Mouse (Mus musculus): ENCODE results near the gene Crtc3. TPM values are rescaled to one million over a fixed set of nuclear protein-coding genes. Genes with fewer than 3 reads are reported as not detected.

The Crtc3 gene
- polyA plus RNA-seq, 1 experiment: 21.7 TPM

DNA sequence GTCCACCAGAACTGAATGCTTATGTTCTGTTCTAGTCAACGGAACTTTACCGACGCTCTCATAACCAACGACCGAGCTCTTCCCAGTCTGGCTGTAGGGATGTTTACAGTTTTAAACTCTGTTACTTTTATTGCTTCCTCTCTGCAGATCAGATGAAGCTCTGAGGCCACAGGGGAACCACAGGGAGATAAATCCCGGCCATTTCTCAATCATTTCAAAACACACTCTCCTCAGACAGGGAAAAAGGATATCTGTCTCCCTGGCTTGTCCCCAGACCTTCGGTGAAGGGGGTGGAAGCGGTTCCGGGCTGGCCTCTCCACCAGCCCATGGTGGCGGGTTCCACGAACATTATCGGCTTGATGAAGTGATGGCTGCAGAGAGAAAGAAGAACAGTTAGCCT, 59.3 kb downstream of the Crtc3 start:
- Histone ChIP-seq H3K4me1 (ENCODE audit: control insufficient read depth, insufficient read depth, low read length) (peaks cover 52% of the 10 kb centered on the region), H3K27ac (ENCODE audit: insufficient read depth, low read length) (peak overlapping the region; percentile 92), H3K4me3 (replicated peaks; ENCODE audit: insufficient read depth, low read depth, low read length) (no peak overlapping the region), H3K27me3 (ENCODE audit: control insufficient read depth, insufficient read depth, low read length) (no peaks in the 10 kb centered on the region)
- DNase-seq: no peak
- TF ChIP-seq POLR2A (IDR thresholded peaks at IDR 0.05; ENCODE audit: borderline replicate concordance, insufficient read depth, low read length): no peak
- TF ChIP-seq CTCF (IDR thresholded peaks at IDR 0.05; ENCODE audit: borderline replicate concordance, insufficient read depth, low read depth, low read length): no peak
- WGBS: 40% methylated on average over 12 of the region's 12 CpGs

- peak; percentile 91 to 96 for DNase-seq
- H3K4me1 ChIP-seq (ENCODE audit: control insufficient read depth, insufficient read depth, low read length): peaks cover 57% of the 10 kb centered on the region
- no peaks in the 10 kb centered on the region for H3K27me3 ChIP-seq (ENCODE audit: control insufficient read depth, insufficient read depth, low read length)
- 7% methylated on average over 8 of the region's 8 CpGs for WGBS
- H3K4me3 ChIP-seq (replicated peaks; ENCODE audit: insufficient read depth, low read depth, low read length): no peak overlapping the region
- TF ChIP-seq POLR2A (IDR thresholded peaks at IDR 0.05; ENCODE audit: borderline replicate concordance, insufficient read depth, low read length) (peak; percentile 40; the same call in 1 of the 2 replicates), CTCF (IDR thresholded peaks at IDR 0.05; ENCODE audit: borderline replicate concordance, insufficient read depth, low read depth, low read length) (no peak)
- H3K27ac ChIP-seq (ENCODE audit: insufficient read depth, low read length): peak overlapping the region; percentile 92
These were observed 59.9 kb downstream of the Crtc3 start for GRCm38 (mm10) chr7:80628708-80629183.

DNA sequence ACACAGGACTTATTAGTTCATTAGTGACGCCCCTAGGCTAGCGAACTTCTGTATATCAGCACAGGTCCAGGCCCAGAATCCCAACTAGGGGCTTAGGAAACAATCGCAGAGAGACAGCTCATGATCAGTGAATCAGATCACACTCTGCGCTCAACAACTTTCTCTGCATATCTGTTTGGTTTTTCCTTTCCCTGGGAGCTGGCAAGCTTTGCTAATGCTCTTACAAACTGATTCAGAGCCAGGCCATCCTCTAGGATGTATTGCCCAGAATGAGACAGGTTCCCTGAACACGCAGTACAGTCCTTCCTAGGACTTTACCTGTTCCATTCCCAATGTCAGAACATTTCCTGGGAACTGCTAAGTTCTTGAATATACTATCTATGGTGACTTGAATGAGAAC, 61.7 kb downstream of the Crtc3 start:
- H3K27me3 ChIP-seq (ENCODE audit: control insufficient read depth, insufficient read depth, low read length): no peaks in the 10 kb centered on the region
- DNase-seq: peak; percentile 23 to 57
- WGBS: 29% methylated on average over 5 of the region's 5 CpGs
- H3K27ac ChIP-seq (ENCODE audit: insufficient read depth, low read length): peak overlapping the region; percentile 37; the same call in 1 of the 2 replicates
- no peak overlapping the region for H3K4me3 ChIP-seq (replicated peaks; ENCODE audit: insufficient read depth, low read depth, low read length)
- no peak for TF ChIP-seq POLR2A (IDR thresholded peaks at IDR 0.05; ENCODE audit: borderline replicate concordance, insufficient read depth, low read length)
- peaks cover 56% of the 10 kb centered on the region for H3K4me1 ChIP-seq (ENCODE audit: control insufficient read depth, insufficient read depth, low read length)

DNA sequence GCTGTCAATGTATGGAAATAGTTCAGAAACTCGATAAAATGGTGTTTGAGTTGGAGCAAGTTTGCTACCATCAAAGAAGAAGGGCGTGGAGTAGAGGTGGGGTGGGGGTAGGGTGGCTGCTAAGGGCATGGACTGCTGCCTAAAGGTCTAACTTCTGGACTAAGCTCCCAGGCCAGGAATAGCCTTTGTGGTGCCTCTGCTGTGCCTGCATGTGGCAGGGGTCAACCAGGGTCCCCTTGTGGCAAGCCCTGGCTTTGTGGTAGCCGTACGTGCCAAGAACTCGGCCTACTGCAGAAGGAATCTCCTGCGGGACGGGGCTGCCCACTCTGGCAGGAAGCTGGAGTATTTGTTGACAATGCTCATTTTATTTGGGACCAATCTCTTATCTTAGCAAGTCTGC, 62.8 kb downstream of the Crtc3 start:
- peaks cover 53% of the 10 kb centered on the region for H3K4me1 ChIP-seq (ENCODE audit: control insufficient read depth, insufficient read depth, low read length)
- TF ChIP-seq CTCF (IDR thresholded peaks at IDR 0.05; ENCODE audit: borderline replicate concordance, insufficient read depth, low read depth, low read length) (no peak), POLR2A (IDR thresholded peaks at IDR 0.05; ENCODE audit: borderline replicate concordance, insufficient read depth, low read length) (no peak)
- WGBS: 57% methylated on average over 7 of the region's 7 CpGs

GRCm38 (mm10) chr7:80623276-80623675, 65.4 kb downstream of the Crtc3 start:
- WGBS: 20% methylated on average over 5 of the region's 5 CpGs

More for the DNA sequence above, 62.8 kb downstream of the Crtc3 start:
- Histone ChIP-seq H3K27me3 (ENCODE audit: control insufficient read depth, insufficient read depth, low read length) (no peaks in the 10 kb centered on the region), H3K27ac (ENCODE audit: insufficient read depth, low read length) (no peak overlapping the region), H3K4me3 (replicated peaks; ENCODE audit: insufficient read depth, low read depth, low read length) (no peak overlapping the region)
- DNase-seq: no peak

DNA sequence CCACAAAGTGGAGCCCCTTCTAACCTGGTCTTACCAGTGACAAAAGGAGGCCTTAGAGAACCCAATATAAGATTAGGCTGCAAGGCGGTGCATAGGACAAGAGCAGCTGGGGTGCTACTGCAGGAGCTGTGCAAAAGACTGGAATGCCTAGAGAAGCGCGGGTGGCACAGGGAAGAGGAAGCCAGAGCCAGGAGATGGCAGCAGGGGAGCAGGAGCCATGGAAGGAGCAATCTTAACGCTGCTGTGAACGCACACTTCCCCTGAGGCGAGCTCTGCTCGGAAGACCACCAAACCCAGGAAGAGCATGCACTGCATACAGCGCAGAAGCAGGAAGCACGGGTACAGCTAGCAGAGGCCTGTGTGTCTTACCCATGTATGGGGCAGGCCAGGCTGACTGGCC, 72.6 kb downstream of the Crtc3 start:
- H3K4me3 ChIP-seq (replicated peaks; ENCODE audit: insufficient read depth, low read depth, low read length): no peak overlapping the region
- DNase-seq: no peak
- WGBS: 28% methylated on average over 9 of the region's 9 CpGs
- H3K27me3 ChIP-seq (ENCODE audit: control insufficient read depth, insufficient read depth, low read length): no peaks in the 10 kb centered on the region
- H3K27ac ChIP-seq (ENCODE audit: insufficient read depth, low read length): no peak overlapping the region
- peaks cover 38% of the 10 kb centered on the region for H3K4me1 ChIP-seq (ENCODE audit: control insufficient read depth, insufficient read depth, low read length)
- TF ChIP-seq POLR2A (IDR thresholded peaks at IDR 0.05; ENCODE audit: borderline replicate concordance, insufficient read depth, low read length) (no peak), CTCF (IDR thresholded peaks at IDR 0.05; ENCODE audit: borderline replicate concordance, insufficient read depth, low read depth, low read length) (peak; percentile 9; the same call in 1 of the 2 replicates)

More at GRCm38 (mm10) chr7:80623276-80623675, 65.4 kb downstream of the Crtc3 start:
- TF ChIP-seq CTCF (IDR thresholded peaks at IDR 0.05; ENCODE audit: borderline replicate concordance, insufficient read depth, low read depth, low read length) (0 out of 2 replicates have a peak, but pooled peaks have one; percentile 20), POLR2A (IDR thresholded peaks at IDR 0.05; ENCODE audit: borderline replicate concordance, insufficient read depth, low read length) (no peak)
- Histone ChIP-seq H3K4me1 (ENCODE audit: control insufficient read depth, insufficient read depth, low read length) (peaks cover 47% of the 10 kb centered on the region), H3K27me3 (ENCODE audit: control insufficient read depth, insufficient read depth, low read length) (no peaks in the 10 kb centered on the region), H3K4me3 (replicated peaks; ENCODE audit: insufficient read depth, low read depth, low read length) (no peak overlapping the region), H3K27ac (ENCODE audit: insufficient read depth, low read length) (peak overlapping the region; percentile 56)
- peak; percentile 77 to 87 for DNase-seq

GRCm38 (mm10) chr7:80614042-80614441, 74.6 kb downstream of the Crtc3 start:
- Histone ChIP-seq H3K27me3 (ENCODE audit: control insufficient read depth, insufficient read depth, low read length) (no peaks in the 10 kb centered on the region), H3K4me1 (ENCODE audit: control insufficient read depth, insufficient read depth, low read length) (peaks cover 37% of the 10 kb centered on the region), H3K27ac (ENCODE audit: insufficient read depth, low read length) (0 out of 2 replicates have a peak overlapping the region, but pooled peaks have one; percentile 8), H3K4me3 (replicated peaks; ENCODE audit: insufficient read depth, low read depth, low read length) (no peak overlapping the region)
- no peak for TF ChIP-seq CTCF (IDR thresholded peaks at IDR 0.05; ENCODE audit: borderline replicate concordance, insufficient read depth, low read depth, low read length)
- TF ChIP-seq POLR2A (IDR thresholded peaks at IDR 0.05; ENCODE audit: borderline replicate concordance, insufficient read depth, low read length): no peak
- DNase-seq: no peak
- WGBS: 93% methylated on average over 3 of the region's 3 CpGs

GRCm38 (mm10) chr7:80612191-80612787, 76.4 kb downstream of the Crtc3 start:
- WGBS: 72% methylated on average over 11 of the region's 11 CpGs
- Histone ChIP-seq H3K4me3 (replicated peaks; ENCODE audit: insufficient read depth, low read depth, low read length) (no peak overlapping the region), H3K27me3 (ENCODE audit: control insufficient read depth, insufficient read depth, low read length) (no peaks in the 10 kb centered on the region), H3K4me1 (ENCODE audit: control insufficient read depth, insufficient read depth, low read length) (peaks cover 37% of the 10 kb centered on the region), H3K27ac (ENCODE audit: insufficient read depth, low read length) (peak overlapping the region; percentile 2; the same call in 1 of the 2 replicates)
- DNase-seq: no peak
- TF ChIP-seq POLR2A (IDR thresholded peaks at IDR 0.05; ENCODE audit: borderline replicate concordance, insufficient read depth, low read length) (no peak), CTCF (IDR thresholded peaks at IDR 0.05; ENCODE audit: borderline replicate concordance, insufficient read depth, low read depth, low read length) (no peak)

All from cerebellum, adult 2 months (tissue).